Mouse (Mus musculus): ENCODE data around the gene Fsip2.

The Fsip2 gene

DNA sequence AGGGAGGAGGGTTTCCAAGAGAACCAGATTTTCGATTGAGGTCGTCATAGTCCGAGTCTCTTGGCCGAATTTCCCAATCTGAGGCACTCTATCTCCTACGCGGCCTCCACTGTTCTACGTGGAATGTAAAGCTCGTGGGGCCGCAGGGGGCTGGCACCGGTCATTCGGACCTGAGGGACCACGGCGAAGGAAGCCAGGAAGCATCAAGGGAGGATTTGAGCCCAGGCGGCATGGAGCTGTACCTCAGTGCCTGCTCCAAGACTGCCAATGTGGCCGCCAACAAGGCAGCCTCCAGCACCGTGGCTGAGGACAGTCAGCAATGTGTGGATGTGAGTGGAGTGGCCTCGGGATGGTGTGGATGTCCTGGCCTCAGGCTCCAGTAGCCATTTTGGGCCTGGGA is at the start of gene Fsip2:
Gene Fsip2 (plus strand): TSS at position 163 of the 400 bp plus-strand sequence.
- DNase-seq (ENCODE audit: low spot score in 2 of 2): no peak

DNA sequence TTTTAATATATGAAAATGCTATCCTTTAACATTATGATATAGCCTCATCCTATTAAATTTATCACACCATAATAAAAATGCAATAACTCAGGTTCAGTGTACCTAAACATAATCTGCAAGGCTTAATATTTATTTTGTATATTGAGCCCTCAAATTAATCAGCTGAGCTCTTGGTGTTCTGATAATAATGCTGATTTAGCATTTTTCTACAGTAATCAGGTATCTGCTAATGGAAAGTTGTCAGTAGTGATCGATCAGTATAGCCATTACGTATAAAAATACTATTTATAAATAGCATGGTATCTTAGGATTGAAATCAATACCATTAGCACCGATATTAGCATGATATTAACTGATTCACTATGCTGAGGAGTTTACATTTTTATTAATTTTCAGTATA is 20.0 kb downstream of the Fsip2 start:
- DNase-seq (ENCODE audit: low spot score in 2 of 2): no peak

DNA sequence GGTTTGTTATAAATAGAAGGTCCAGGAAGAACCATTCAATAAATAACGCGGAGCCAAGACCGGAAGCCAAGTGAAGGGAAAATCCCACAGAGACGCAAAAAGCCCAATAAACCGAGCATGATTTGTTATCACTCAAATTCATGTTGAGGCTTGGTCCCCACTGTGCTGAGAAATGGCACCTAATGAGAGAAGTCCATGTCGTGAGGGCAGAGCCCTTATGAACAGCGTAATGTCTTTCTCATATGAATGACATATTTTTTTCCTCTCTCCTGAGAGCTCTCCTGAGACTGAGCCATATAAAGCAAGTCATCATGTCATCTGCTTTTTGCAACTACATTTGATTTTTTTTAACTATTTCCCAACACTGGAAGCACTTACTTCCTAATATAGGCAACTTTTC is 82.4 kb downstream of the Fsip2 start:
- DNase-seq (ENCODE audit: low spot score in 2 of 2): no peak

DNA sequence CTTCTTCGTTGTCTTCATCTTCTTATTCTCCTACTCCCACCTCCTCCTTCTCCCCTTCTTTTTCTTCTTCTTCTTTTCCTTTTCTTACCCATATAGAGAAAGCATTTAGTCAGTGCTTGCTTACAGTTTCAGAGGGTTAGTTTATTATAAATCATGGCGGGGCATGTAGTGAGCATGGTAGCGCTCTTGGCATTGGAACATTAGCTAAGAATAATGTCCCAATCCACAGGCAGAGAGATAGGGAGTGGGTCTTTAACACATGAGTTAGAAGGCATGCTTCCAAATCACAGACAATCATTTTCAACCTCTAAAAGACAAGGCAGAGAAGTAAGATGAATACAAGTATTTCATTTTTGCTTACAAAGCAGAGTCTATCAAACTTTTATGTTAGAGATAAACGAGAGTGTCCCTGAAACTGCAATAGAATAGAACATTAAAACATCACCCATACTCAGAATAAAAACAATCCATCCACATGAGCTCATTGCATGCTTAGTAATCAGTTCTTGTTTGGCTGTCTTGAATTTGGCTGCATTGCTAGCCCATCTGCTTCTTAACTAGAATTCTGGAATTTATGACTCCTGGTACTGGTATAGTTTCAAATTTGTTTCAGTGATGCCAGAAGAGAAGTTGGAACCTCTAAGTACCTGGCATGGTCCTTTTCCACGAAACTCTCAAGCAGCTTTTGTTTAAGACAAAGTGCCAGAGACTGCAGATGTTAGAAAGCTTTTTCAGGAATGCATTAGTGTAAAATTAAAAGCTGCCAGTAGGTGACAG is 109.7 kb downstream of the Fsip2 start:
- no peak for DNase-seq (ENCODE audit: low spot score in 2 of 2)

Measured in frontal cortex, postnatal 10 days (tissue).